Comparison of ENCODE assay signal across 8 mouse cellular contexts in the genomic region with DNA sequence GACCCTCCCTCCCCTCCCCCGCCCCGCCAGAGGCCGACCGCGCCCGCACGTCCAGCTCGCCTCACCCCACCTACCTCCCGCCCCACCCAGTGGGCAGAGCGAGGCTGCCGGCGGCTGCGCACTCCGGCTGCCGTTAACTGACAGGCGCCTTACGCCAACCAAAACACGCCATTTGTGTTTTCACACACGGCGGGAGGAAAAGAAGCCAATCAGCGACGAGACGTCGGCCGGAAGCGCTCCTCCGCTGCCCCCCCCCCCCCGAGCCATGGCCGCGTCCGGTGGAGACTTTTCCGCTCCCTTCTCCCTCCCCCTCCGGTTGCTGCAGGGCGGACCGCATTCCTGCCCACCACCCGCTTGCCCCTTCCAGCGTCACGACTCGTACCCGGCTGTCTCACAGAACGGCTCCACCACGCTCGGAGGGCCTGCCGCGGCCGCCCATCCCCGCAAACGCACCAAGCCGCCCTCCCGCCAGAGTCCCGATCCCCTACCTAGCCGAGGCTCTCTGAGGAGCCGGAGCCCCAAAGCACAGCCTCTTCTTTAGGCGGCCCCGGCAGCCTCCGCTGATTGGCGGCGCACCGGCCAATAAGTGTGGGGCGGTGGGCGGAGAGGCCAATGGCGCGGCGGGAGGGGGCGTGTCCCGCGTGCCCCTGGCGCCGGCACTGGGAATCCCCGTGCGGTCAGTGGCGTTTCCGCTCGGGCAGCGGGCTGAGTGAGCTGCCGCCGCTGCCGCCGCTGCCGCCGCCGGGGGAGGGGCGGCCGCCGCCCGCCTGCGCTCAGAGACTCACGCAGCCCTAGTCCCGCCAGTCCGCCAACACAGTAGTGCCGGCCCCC. TPM values are rescaled to one million over a fixed set of nuclear protein-coding genes. Genes with fewer than 3 reads are reported as not detected.
DNase-seq lines count a peak whose midpoint lies in the region; ATAC-seq lines count a peak whose summit lies in the region.

Gene Setd5, plus strand, starts transcription at position 680 of the 831 bp plus-strand sequence.

- DNase-seq in NIH3T3 (ENCODE audit: low read depth) = peak; percentile 99
- DNase-seq in cerebellum, postnatal 10 days = peak; percentile 99
- peak; percentile 97 for DNase-seq in frontal cortex, postnatal 10 days (ENCODE audit: low spot score in 2 of 2)
- peak; percentile 98 for DNase-seq in layer of hippocampus, postnatal 14 days (ENCODE audit: low spot score in 2 of 2)
- DNase-seq in lung, postnatal 14 days = peak; percentile 98
- peak; percentile 89 for DNase-seq in retina, adult 2 months (ENCODE audit: low read depth, low spot score)
- peak; percentile 98 to 99 for DNase-seq in thymus, postnatal 36 days

- ATAC-seq in hindbrain, embryonic 12.5 days (ENCODE audit: low FRiP score) = peak; percentile 95

- H3K27ac ChIP-seq in hindbrain, embryonic 12.5 days = peak within 1 kb of the TSS; percentile 99

- no peaks in the 10 kb centered on the region for H3K36me3 ChIP-seq in hindbrain, embryonic 12.5 days

- H3K4me1 ChIP-seq in hindbrain, embryonic 12.5 days = peaks cover 36% of the 10 kb centered on the region

- H3K4me2 ChIP-seq in hindbrain, embryonic 12.5 days (replicated peaks) = peak within 1 kb of the TSS; percentile 94

- peak within 1 kb of the TSS; percentile 98 for H3K9ac ChIP-seq in hindbrain, embryonic 12.5 days

- WGBS in hindbrain, embryonic 12.5 days = under 1% methylated on average over 64 of the region's 91 CpGs

- peak within 1 kb of the TSS; percentile 93 for H3K4me3 ChIP-seq in hindbrain, embryonic 12.5 days

- H3K27me3 ChIP-seq in hindbrain, embryonic 12.5 days = no peaks in the 10 kb centered on the region

- H3K9me3 ChIP-seq in hindbrain, embryonic 12.5 days (replicated peaks) = no peaks in the 10 kb centered on the region

RNA-seq across cellular contexts. Expression of gene Setd5, which starts in this region (rescaled TPM):
- polyA plus RNA-seq in hindbrain, embryonic 12.5 days (2016; fragmentation: Nextera tagmentation; extraction: Ambion mirVana) = 67.1 and 74.1 TPM in 2 replicates
- 100 to 1,000 TPM; 116 to 125 TPM for total RNA-seq in layer of hippocampus, postnatal 14 days (2021)

Comparison
In these comparisons a context has a peak if more than half of its experiments do, and no peak if none do; other contexts are left out.
1. Peak in every context shown above with its lines: DNase-seq, ATAC-seq, H3K4me3 ChIP-seq and H3K27ac ChIP-seq.